Mouse (Mus musculus) cerebellum, adult 2 months (tissue): ENCODE results near the gene 4833439L19Rik.

Source experiments
- CTCF ChIP-seq: fragments of 200-500 bp; IDR thresholded peaks from 2 replicates; pipeline ENCODE4 v1.5.1; 2011; ENCODE audit warnings: low read depth, mild to moderate bottlenecking, control low read depth, low read length, moderate library complexity, borderline replicate concordance; ENCODE audit not compliant: insufficient read depth
- POLR2A ChIP-seq: fragments of 200-500 bp; IDR thresholded peaks from 2 replicates; pipeline ENCODE4 v1.6.1; 2011; ENCODE audit warnings: low read length, control low read depth, borderline replicate concordance; ENCODE audit not compliant: insufficient read depth

- TF ChIP-seq CTCF = no peak
- no peak for TF ChIP-seq POLR2A
Observed at GRCm38 (mm10) chr13:54559656-54560055, 5.6 kb downstream of the 4833439L19Rik start.
